Mouse (Mus musculus): ENCODE data around the gene Bcl9. TPM values are rescaled to one million over a fixed set of nuclear protein-coding genes. Genes with fewer than 3 reads are reported as not detected.
A peak's percentile ranks its signal among the peaks of the same experiment; 100 is the strongest.

Bcl9 gene
- total and polyA plus RNA-seq, 3 experiments: 13.1 to 16.9 (median 14.4) TPM

DNA sequence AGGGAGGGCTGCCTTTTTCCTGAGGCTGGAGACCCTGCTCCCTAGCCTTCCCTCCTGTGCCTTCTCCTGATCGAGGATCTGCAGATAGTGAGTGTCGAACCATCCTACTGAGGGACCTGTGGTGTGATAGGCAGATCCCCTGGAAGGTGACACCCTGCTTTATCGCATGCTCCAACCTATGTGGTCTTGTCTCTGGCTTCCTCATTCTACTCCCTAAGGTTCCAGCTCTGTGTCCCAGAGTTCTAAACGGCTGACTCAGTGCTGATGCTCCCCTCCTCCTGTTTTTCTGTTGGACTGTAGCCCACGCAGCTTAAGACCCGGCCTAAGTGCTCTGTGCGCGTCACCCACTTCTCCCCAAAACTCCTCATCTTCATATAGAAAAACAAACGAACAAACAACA lies 65.9 kb downstream of the Bcl9 start:
- no peak for DNase-seq

DNA sequence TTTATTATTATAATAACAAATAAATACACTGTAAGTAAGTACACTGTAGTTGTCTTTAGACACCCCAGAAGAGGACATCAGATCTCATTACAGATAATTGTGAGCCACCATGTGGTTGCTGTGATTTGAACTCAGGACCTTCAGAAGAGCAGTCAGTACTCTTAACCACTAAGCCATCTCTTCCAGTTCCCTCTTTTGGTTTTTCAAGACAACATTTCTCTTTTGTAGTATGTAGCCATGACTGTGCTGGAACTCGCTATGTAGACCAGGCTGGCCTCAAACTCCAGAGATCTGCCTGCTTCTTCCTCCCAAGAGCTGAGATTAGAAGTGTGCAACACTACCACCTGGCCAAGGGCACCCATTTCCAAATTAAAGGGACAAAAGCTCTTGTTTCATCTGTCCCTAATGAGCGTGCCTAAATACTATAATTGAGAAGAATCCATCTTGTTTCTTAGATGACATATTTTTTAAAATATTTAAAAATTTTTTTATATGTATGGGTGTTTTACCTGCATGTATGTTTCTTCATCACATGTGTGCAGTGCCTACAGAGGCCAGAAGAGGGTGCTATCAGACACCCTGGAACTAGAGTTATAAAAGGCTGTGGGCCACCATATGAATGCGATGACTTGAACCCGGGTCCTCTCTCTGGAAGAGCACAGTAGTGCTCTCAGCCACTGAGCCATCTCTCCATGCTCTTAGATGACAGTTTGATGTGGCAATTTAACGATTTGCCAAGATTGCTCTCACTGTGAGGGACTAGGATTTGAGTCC lies 66.9 kb downstream of the Bcl9 start:
- DNase-seq: no peak

DNA sequence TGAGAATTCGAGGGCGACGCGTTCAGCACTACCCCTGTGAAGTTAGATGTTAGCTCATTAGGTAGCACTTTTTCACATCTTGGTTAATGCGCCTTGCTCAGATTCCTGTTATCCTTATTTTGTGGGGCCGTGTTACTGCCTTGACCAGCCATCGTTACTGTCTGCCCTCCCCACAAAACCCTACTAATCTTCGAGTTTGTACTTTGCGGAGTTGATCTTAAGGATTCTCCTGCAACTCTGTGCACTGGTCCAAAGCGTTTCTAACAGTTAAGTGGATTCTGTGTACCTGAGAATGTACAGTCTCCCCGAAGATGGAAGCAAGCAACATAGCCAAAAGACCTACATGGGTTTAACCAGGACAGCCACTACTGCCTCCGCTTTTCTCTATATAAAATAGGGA lies 69.3 kb downstream of the Bcl9 start:
- DNase-seq: no peak

DNA sequence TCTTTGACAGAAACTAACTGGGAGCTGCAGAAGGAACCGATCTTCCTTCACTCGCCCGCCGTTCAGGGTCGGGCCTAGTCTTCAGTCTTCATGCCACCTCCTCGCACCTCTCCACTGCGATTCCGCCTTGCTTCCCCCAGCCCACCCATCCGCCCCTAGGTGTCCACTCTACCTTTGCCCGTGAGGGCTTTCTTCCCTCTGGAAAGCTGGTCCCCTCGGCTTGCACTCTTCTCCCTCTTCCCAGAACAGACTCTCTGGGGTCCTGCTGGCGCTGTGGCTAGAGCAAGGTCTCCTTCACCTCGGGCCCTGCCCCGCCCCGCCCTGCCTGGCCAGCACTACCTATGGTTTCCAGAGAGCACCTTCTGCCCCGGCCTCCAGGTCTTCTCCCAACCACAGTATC lies 69.7 kb downstream of the Bcl9 start:
- DNase-seq: no peak

DNA sequence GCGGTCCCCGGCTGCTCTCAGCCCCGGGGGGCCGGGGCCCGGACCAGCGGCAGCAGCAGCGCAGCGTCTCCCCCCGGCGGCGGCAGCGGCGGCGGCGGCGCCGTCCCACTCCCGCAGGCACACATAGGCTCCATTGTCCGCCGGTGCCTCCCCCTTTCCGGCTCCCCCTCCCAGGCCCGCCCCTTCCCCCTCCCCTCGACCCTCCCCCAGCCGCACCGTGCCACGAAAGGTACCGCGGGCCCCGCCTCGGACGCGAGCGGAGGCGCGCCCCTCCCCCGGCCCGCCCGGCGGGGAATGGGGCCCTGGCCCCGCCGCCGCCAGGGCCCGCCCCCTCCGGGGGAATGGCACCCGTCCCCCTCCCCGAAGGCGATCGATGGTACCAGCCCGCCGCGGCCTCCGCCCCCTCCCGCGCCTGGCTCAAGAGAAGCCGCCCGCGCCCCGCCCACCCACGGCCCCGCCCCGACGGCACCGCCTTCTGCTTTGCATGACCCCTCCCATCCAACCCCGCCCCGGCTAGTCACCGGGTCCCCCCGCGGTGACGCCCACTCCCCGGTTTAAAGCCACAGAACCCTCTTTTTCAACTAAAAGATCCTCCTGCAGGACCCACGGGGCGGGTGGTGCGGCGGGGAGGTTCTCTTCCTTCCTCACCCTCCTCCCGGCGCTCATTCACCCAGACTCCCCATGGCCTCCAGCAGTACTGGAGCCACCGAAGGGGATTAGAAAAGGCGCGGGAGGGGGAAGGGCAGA lies 70.3 kb downstream of the Bcl9 start:
- peak; percentile 96 for DNase-seq

DNA sequence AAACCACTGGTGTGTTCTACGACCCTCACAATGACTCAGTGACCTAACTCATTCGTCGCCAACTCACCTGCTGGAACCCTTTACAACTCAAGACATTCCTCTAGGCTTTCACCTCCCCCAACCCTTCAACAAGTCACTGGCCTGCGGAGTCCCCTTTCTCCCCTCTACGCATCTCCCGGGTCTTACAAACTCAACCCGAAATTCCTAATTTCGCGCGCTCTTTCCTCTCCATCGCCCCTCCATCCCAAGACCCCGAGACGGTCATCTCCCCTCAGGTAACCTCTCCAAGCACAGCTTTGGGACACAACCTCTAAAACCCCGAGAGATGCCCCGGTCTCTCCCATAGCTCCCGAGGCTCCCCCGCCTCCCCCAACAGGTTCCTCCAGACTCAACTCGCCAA lies 71.0 kb downstream of the Bcl9 start:
- DNase-seq: peak; percentile 20

DNA sequence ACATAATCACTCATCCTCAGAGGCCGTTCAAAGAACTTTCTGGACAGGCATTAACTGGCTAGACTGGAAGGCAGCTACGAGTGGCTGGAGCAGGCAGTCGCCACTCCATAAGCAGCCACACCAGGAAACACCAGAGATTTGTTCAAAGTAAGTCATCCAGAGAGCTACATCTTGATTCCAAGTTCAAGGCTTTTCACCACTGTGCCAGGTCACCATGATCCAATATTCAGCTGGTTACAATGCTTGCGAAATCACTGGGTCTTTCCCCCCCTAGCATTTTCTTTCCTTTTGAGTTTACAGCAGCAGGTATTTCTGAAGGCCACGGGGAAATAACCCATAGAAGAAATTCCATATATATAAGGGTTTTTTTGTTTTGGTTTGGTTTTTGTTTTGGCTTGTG lies 72.5 kb downstream of the Bcl9 start:
- DNase-seq: peak; percentile 28

DNA sequence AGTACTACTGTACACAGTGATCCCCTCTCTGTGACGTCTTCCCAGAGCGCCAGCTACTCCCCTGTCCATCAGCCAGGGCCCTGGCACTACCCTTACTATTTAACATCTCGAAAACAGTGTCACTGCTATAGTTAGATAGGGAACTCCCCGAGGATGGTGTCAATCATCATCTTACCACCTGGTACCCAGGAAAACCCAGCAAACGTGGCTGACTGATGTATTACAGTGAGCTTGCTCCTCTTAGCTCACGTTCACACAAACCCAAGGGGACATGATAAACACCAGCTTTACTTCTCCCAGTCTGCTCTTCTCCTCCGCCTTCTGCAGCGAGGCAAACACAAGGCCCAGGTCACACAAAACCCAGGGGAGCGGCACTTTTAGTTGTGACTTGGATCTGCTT lies 74.5 kb downstream of the Bcl9 start:
- DNase-seq: no peak

DNA sequence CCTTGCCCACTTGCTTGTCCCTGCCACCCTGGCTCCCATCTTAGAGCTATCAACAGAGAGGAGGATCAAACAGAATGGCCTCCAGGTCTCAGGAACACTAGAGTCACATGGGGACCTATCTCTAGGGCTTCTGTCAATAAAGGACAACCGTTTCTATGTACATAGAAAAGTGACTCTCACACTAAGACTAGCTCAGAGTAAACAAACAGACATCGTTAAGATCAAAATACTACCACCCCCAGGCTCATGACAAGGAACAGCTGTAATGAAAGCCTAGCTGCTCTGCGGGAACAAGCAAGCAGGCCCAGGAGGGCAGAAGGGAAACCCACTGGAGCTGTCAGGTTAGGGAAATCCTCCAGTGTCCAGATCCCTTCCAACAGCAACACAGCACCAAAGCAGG lies 82.2 kb downstream of the Bcl9 start:
- DNase-seq: no peak

DNA sequence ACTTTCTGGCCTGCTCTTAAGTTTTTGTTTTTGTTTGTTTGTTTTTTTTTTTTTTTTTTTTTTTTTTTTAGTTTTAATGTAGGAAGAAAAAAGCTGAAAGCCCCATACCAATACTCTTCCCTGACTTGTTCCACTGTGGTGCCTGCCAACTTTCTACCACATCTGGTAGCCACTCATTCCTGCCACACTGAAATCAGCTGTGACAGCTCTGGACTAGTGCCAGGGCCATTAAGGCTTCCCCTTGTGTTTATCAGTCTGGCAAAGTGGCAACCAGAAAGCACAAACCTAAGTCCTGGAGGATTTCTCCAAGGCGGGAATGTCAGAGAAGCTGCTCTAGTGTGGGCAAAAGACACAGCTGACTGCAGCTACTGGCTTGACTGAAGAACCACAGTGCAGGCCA lies 83.3 kb downstream of the Bcl9 start:
- peak; percentile 47 for DNase-seq

DNA sequence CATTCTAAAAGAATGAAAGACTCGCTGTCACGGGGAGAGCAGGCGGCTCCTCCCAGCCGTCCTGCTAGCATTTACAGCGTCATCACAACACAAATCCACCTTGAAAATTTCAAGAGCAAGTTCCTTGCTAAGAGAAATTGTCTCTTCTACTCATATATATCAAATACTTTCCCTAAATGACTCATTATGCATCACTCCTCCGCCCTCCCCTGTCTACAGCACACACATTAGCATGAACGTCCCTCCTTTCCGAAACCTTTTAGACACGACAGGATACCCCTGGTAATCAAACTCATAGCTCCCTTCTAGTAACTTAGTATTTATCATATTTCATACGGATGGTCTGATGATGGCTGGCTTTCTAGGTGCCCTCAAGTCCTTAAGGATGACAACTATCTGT lies 83.8 kb downstream of the Bcl9 start:
- no peak for DNase-seq

DNA sequence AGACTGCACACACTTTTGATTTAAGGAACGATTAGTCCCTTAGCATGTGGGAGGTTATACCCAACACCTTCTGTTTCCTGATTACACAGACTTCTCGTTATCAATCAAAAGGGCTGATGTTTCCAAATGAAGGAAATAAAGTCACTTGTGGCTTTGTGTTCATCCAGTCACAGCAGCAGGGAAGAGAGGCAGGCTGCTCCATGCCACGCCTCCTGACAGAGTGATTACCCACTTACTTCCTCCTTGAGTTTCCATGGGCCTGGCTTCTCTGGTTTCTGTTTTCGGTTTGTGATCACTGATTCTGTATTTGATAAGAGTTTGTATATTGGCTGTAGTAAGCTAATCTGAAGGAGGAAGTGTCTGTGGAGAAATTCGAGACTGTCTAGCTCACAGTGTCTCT lies 86.5 kb downstream of the Bcl9 start:
- no peak for DNase-seq

DNA sequence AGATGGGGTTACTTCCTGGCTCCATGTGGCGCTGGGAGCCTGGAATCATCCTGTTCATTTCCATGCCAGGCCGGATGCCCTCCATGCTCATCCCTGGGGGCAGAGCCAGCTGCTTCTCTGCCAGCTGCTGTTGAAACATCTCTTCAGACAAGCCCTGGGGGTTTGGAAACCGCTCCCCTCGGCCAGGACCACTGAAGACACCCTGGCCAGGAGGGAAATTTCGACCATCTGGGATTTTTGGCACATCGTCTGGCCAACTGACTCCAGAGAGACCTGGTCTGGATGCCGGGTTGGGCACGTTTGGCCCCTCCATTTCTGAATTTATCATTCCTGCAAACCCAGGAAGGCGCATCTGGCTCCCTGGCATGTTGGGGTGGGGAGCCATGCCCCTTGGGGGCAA lies 88.4 kb downstream of the Bcl9 start:
- no peak for DNase-seq

DNA sequence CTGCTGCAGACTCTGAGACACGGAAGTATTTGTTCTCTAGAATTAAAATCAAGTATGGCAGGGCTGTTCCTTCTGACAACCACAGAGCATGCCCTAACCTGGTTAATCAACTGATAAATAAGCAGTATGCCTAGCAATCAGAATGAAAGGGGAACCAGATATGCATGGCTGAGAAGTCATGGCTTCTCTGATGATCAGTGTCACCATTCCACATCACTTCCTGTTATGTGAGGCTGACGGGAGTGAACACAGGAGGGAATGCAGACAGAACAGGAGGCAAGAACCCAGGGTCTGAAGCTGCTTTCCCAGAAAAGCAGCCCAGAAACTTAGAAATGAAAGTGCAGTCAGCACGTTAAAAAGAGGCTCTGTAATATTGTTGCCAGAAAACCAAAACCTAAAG lies 91.2 kb downstream of the Bcl9 start:
- DNase-seq: no peak

DNA sequence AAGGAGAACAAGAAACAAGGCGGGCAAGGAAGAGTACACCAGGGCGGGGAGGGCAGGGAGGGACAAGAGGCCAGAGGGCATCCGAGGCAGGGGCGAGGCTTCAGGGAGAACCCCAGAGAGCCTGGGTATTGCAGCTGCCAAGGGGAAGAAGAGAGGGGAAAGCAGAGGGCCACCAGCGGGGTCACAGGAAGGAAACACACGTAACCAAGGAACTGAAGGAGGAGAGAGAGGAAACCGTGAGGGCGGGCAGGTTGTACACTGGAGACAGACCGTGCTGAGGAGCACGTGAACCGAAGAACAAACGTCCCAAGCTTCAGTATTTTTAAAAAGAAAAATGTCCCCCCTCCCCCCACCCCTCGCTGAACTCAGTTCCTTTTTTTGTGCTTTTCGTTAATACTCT lies 93.8 kb downstream of the Bcl9 start:
- DNase-seq: no peak

DNA sequence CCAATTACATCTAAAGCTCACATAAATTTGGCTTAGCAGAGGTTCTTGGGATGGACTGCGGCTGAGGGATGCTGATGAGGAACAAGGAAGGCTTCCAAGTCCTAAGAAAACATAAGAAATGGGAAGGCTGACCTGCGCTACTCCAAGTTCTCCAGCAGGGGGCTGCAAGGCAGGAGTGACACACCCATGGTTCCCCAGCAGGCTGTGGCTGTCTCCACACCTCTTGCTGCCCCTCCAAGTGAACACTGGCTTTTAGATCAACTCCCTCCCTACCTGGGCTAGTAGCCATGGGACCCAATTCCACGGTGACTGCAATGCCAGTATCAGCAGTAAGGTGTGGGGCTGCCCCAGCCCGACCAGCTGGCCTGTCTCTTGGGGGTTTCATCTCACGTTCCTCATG lies 95.8 kb downstream of the Bcl9 start:
- peak; percentile 51 for DNase-seq

DNA sequence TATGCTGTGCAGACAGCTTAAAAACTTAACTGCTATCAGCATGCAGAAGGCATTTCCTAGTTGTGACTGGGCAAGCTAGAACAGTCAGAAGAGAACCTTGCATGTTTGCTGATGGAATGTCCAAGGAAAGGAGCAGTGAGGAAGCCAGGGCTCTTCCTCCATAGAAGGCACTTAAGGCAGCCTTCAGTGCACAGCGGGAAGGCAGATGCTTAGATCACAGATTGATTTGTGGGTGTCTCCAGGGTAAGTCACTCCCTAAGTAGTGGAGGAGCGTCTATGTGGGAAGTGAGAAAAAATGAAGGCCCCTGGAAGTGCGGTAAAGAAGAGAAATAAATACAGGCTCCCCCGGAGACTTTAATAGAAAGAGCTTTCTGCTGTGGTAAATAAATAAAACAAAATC lies 98.5 kb downstream of the Bcl9 start:
- no peak for DNase-seq

DNA sequence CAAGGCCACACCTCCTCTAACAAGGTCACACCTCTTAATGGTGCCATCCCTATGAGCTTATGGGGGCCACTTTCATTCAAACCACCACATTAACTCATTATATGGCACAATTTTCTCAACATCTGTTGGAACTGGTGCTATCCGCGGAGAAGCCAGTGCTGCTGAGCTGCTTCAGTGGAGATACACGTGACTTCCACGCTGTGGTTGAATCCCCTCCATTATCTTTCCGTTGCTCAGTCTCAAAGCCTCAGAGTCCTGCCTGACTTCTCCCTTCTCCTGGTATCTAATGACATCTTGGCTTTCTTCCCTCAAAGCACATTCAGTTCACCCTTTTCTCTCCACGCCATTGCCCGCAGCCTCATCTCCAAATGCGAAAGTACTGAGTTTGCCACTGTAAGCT lies 101.1 kb downstream of the Bcl9 start:
- no peak for DNase-seq

DNA sequence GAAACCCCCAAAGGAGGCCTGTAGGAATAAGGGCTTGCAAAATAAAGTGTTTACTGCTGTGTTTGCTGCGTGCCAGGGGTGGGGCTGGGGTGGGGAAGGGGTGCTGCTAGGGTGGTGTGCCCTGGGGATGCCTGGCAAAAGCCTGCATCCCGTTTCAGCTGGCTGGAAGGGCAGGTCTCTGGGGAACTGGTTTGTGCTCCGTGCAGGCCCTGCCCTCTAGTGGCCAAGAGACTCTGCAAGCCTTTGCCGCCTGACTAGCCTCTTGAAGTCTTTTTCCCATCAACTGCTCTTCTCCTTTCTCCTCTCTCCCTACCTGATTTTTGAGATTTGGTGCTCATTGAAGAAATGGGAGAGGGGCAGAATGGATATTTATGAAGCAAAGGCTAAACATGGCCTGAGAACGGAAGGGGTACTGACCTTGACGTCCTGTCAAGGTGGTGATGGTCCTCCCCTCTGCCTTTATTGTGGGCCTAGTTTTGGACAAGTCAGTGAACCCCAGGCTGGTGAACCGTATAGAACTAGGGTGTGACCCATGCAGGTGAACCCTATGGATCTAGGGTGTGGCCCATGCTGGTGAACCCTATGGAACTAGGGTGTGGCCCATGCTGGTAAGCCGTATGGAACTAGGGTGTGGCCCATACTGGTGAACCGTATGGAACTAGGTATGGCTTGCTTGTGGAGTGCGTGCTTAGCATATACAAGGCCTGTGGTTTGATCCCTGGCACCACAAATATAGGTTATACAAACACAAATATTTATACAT lies 112.4 kb downstream of the Bcl9 start:
- DNase-seq: peak; percentile 71

DNA sequence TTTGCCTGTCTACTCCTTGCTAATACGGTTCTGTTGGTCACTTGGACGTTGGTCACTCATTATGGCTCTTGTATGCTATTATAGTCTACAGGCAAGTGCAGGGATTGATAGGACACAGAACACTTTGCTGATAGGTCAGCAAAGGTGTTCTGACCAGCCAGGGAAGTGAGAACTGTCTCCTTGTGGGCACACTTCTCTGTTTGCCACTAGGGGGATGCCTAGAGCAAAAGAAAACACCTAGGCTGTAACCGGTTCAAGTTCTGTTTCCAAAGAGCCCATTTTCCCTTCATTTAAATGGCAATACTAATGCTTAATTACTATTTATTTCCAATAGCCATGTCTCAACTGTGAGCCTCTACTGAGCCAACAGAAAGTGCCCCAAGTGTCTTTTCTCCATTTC lies 113.9 kb downstream of the Bcl9 start:
- DNase-seq: no peak

DNA sequence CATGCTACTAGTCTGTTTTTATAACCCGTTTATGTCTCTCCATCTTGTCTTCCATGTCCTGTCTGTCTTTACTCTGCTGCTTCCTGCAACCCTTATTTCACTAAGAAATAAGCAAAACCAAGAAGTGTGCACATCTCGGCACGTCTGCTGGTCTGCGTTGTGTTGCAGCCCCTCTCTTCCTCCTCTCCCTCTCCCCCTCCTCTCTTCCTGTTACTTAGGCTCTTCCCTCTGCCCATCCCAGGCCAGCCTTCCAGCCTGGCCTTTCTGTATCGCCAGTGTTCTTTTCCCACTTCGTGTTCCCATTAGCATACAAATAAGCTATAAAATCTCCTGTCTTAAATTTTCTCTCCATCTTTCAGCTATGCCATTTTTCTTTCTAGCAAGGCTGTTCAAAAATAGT lies 117.2 kb downstream of the Bcl9 start:
- no peak for DNase-seq

DNA sequence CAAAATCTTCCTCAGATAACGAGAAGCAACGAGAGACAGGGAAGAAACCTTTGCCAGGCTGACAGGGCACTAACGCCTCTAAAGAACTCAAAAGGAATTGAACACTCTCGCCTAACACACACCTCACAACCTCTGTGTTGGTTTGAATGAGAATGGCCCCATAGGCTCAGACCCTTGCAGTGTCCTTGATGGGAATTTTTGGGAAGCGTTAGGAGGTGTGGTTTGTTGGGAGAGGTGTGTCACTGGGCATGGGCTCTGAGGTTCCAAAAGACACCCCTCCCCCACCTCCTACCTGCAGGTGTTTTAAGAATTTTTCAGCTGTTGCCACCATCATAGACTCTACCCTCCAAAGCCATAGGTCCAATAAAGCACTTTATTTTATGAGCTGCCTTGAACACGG lies 118.8 kb downstream of the Bcl9 start:
- DNase-seq: no peak

DNA sequence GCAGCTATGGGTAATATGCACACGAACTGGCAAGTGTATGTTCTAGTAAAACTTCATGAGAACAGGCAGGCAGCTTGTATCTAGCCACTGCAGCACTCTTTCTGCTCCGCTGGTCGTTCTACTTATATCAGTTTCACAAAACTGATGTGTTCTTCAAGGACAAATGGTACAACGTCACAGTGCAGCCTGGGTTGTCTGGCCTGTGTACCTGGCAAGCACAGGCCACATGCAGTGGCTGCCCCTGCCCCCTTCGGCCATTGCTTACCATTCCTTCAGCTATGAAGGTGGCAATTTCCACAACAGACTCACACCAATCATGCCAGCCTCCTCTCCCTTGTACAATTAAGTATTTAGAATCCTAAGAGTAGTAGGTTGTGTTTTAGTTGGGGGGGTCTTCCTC lies 125.1 kb downstream of the Bcl9 start:
- DNase-seq: no peak
